ENCODE assay signal across 25 mouse cellular contexts in the genomic region with DNA sequence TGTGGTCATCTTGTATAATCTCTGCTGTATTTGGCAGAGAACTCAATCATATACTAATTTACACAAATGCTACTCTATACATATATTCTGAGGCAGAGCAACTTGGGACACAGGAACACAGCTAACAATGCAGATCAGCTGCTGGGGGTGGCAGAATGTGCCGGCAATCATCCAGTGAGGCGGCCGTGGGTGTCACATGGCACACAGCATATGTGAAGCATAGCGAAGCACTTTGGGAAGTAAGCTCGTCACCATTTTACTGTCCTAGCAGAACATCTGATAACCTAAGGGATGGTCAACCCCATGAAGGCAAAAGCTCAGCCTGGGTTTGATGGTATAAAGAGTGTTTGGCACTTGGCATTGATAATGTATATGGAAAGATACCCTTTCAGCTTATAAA.
A peak's percentile ranks its signal among the peaks of the same experiment; 100 is the strongest.
DNase-seq lines count a peak whose midpoint lies in the region.
"Had no signal": no experiment of that assay in that cellular context is flagged by ENCODE, and none has a peak within 500 bp of the region (broad histone marks: within the 10 kb centered on the region; RNA-seq: fewer than 3 reads in every experiment).

No protein-coding gene starts in this region.

- H3K27ac ChIP-seq in limb, embryonic 10.5 days: no peak overlapping the region
- H3K27ac ChIP-seq: forebrain, embryonic 10.5 days; heart, embryonic 15.5 days; hindbrain, embryonic 14.5 days; kidney, postnatal 0 days; limb, embryonic 15.5 days; liver, embryonic 14.5 days; neural tube, embryonic 12.5 days; stomach, postnatal 0 days had no signal

- no peak overlapping the region for H3K4me3 ChIP-seq in limb, embryonic 10.5 days
- H3K4me3 ChIP-seq: forebrain, embryonic 10.5 days; heart, embryonic 15.5 days; limb, embryonic 15.5 days; megakaryocyte, embryonic 14.5 days; neural tube, embryonic 12.5 days had no signal

- H3K27me3 ChIP-seq in limb, embryonic 10.5 days (ENCODE audit: low read depth, poor library complexity, severe bottlenecking): no peaks in the 10 kb centered on the region
- H3K27me3 ChIP-seq: heart, embryonic 15.5 days; limb, embryonic 15.5 days; megakaryocyte, embryonic 14.5 days; neural tube, embryonic 12.5 days had no signal

- WGBS in limb, embryonic 10.5 days: 95% methylated on average over 5 of the region's 5 CpGs

- no peaks in the 10 kb centered on the region for H3K36me3 ChIP-seq in limb, embryonic 10.5 days
- H3K36me3 ChIP-seq: forebrain, embryonic 10.5 days; heart, embryonic 15.5 days; limb, embryonic 15.5 days; neural tube, embryonic 12.5 days had no signal

- intact Hi-C loops in heart, postnatal 36 days (cut with DNase I): no loop called here
- intact Hi-C loops in left cerebral cortex, postnatal 4 days (cut with DNase I): no loop called here

- peak; percentile 50 for DNase-seq in heart, adult 11 months
- DNase-seq in heart, postnatal 36 days: no peak
- peak; percentile 11 for DNase-seq in left cerebral cortex, adult 11 months (ENCODE audit: low spot score)
- no peak for DNase-seq in left cerebral cortex, postnatal 4 days
- peak; percentile 57 to 65 for DNase-seq in right cerebral cortex, postnatal 10 days (ENCODE audit: low spot score in 2 of 2)
- no peak for DNase-seq in T-cell, adult 2 months (ENCODE audit: low spot score)
- no peak for DNase-seq in limb, embryonic 10.5 days (ENCODE audit: low spot score)
- DNase-seq: adrenal gland, postnatal 36 days; cerebellum, adult 11-12 months; cerebellum, postnatal 10 days; gastrocnemius, postnatal 25 days; heart, postnatal 4 days; kidney, adult 2 months; lung, embryonic 14.5 days; lung, postnatal 36 days; midbrain, embryonic 14.5 days had no signal

- 0 out of 2 replicates have a peak, but pooled peaks cover 2% of the 10 kb centered on the region for H3K4me1 ChIP-seq in limb, embryonic 10.5 days
- H3K4me1 ChIP-seq: forebrain, embryonic 10.5 days; heart, embryonic 15.5 days; limb, embryonic 15.5 days; megakaryocyte, embryonic 14.5 days; neural tube, embryonic 12.5 days had no signal

- H3K9me3 ChIP-seq in limb, embryonic 10.5 days (replicated peaks): no peaks in the 10 kb centered on the region
- H3K9me3 ChIP-seq: forebrain, embryonic 10.5 days; heart, embryonic 15.5 days; limb, embryonic 15.5 days; megakaryocyte, embryonic 14.5 days; neural tube, embryonic 12.5 days had no signal

Comparison
In these comparisons a context has a peak if more than half of its experiments do, and no peak if none do; other contexts are left out.
1. DNase-seq: peak in heart, adult 11 months (single experiment), left cerebral cortex, adult 11 months (single experiment) and right cerebral cortex, postnatal 10 days (2 of 2); none in heart, postnatal 36 days (0 of 2), left cerebral cortex, postnatal 4 days (single experiment), T-cell, adult 2 months (single experiment) and limb, embryonic 10.5 days (single experiment).